Mouse (Mus musculus) heart, embryonic 15.5 days (tissue): ENCODE results near the gene Hrh2. TPM values are rescaled to one million over a fixed set of nuclear protein-coding genes. Genes with fewer than 3 reads are reported as not detected.

Experiments used
- ATAC-seq: fragments of 200-750 bp; cut with Nextera tagmentation; replicated peaks from 2 replicates; pipeline ENCODE4 v1.8.0; 2017; ENCODE audit warnings: low read depth, moderate TSS enrichment; ENCODE audit not compliant: insufficient number of reproducible peaks, insufficient read depth, low FRiP score
- H3K27ac ChIP-seq: fragments of 300-500 bp; sonication (generic); 2 replicates; pipeline ENCODE4 v1.5.1; 2015; ENCODE audit warnings: mild to moderate bottlenecking, inconsistent platforms
- H3K27me3 ChIP-seq: fragments of 300-500 bp; sonication (generic); 2 replicates; pipeline ENCODE4 v1.6.1; 2015; ENCODE audit warnings: inconsistent platforms
- H3K36me3 ChIP-seq: fragments of 300-500 bp; sonication (generic); 2 replicates; pipeline ENCODE4 v1.6.1; 2015; ENCODE audit warnings: mild to moderate bottlenecking, inconsistent platforms
- H3K4me1 ChIP-seq: fragments of 300-500 bp; sonication (generic); replicated peaks from 2 replicates; pipeline ENCODE4 v1.6.1; 2015; ENCODE audit warnings: inconsistent platforms
- H3K4me2 ChIP-seq: fragments of 300-500 bp; sonication (generic); 2 replicates; pipeline ENCODE4 v1.6.1; 2015; ENCODE audit warnings: inconsistent platforms, mild to moderate bottlenecking, moderate library complexity
- H3K4me3 ChIP-seq: fragments of 300-500 bp; sonication (generic); 2 replicates; pipeline ENCODE4 v1.5.1; 2015; ENCODE audit warnings: mild to moderate bottlenecking, inconsistent platforms
- H3K9ac ChIP-seq: fragments of 300-500 bp; sonication (generic); 2 replicates; pipeline ENCODE4 v1.6.1; 2015; ENCODE audit warnings: mild to moderate bottlenecking, inconsistent platforms
- H3K9me3 ChIP-seq: fragments of 300-500 bp; sonication (generic); replicated peaks from 2 replicates; pipeline ENCODE4 v1.6.1; 2016; ENCODE audit warnings: inconsistent platforms
- WGBS: fragments of 180-500 bp; shearing (Covaris S2); methylation state at CpG from one replicate; pipeline ENCODE4 v1.1.7; 2015; ENCODE audit warnings: mixed read lengths; 5-methylcytosine and 5-hydroxymethylcytosine counted together
- polyA plus RNA-seq: library from polyadenylated mRNA; unstranded; fragments of >200 nt; fragmentation: Nextera tagmentation; extraction: Ambion mirVana; gene quantifications from 2 replicates; pipeline ENCODE4 v1.2.1, GENCODE M21; 2015

Gene Hrh2
- polyA plus RNA-seq, 1 experiment from 2014 or later = 0.04 TPM

- H3K4me2 ChIP-seq = no peak overlapping the region
- peaks cover 13% of the 10 kb centered on the region; the same call in 1 of the 2 replicates for H3K27me3 ChIP-seq
- 0 out of 2 replicates have a peak, but pooled peaks cover 2% of the 10 kb centered on the region for H3K4me1 ChIP-seq
- no peak overlapping the region for H3K4me3 ChIP-seq
- H3K9me3 ChIP-seq = no peaks in the 10 kb centered on the region
- H3K27ac ChIP-seq = no peak overlapping the region
- WGBS = 62% methylated on average over 9 of the region's 9 CpGs
- ATAC-seq = no peak
- no peak overlapping the region for H3K9ac ChIP-seq
- H3K36me3 ChIP-seq = no peaks in the 10 kb centered on the region
These were observed 7.1 kb downstream of the Hrh2 start for GRCm38 (mm10) chr13:54199000-54199399.

DNA sequence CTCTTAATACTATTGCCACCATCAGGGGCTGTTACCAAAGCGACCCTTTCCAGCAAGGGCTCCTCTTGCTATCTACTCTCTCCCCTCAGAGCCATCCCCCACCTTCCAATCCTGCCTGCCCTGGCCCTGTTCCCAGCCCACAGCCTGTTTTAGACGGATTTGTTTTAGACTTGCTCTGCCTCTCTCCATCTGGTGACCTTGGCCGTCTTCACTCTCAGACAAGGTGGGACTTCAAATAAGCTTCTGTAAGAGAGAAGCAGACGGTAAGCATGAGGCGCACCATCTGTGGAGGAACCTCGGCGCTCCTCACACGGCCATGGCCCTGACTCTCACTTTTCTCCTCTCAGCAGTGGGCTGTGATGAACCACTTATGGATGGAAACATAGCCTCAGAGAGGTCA lies 10.5 kb downstream of the Hrh2 start:
- Histone ChIP-seq H3K4me2 (no peak overlapping the region), H3K4me1 (0 out of 2 replicates have a peak, but pooled peaks cover 2% of the 10 kb centered on the region), H3K9me3 (no peaks in the 10 kb centered on the region), H3K27me3 (0 out of 2 replicates have a peak, but pooled peaks cover 6% of the 10 kb centered on the region), H3K36me3 (no peaks in the 10 kb centered on the region), H3K4me3 (no peak overlapping the region), H3K9ac (no peak overlapping the region), H3K27ac (no peak overlapping the region)
- 60% methylated on average over 8 of the region's 8 CpGs for WGBS
- ATAC-seq = no peak

DNA sequence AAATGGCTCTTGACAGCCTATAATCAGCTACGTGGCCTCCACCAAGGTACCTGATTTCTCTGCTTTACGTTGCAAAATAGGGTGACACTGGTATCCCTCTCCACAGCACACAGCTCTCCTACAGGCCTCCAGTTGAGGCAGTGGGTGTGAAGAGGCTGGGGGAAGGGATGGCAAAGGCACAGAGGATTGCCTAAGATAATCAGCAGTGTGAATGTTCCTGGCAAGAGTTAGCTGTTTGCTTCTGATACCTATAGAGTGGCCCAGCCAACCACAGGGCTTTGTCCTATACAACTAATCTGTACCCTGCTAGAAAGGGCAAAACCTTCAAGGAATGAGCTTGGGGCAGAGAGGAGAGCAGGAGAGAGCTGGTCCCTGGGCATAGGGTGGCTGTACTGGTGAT lies 11.5 kb downstream of the Hrh2 start:
- no peak overlapping the region for H3K9ac ChIP-seq
- H3K9me3 ChIP-seq = no peaks in the 10 kb centered on the region
- H3K4me2 ChIP-seq = no peak overlapping the region
- no peak for ATAC-seq
- 74% methylated on average over 2 of the region's 2 CpGs for WGBS
- H3K4me1 ChIP-seq = 0 out of 2 replicates have a peak, but pooled peaks cover 2% of the 10 kb centered on the region
- H3K4me3 ChIP-seq = no peak overlapping the region
- no peaks in the 10 kb centered on the region for H3K36me3 ChIP-seq
- H3K27me3 ChIP-seq = no peaks in the 10 kb centered on the region
- H3K27ac ChIP-seq = no peak overlapping the region

GRCm38 (mm10) chr13:54205195-54205594 lies 13.3 kb downstream of the Hrh2 start:
- Histone ChIP-seq H3K4me3 (no peak overlapping the region), H3K27ac (no peak overlapping the region), H3K4me2 (no peak overlapping the region), H3K36me3 (no peaks in the 10 kb centered on the region), H3K9me3 (no peaks in the 10 kb centered on the region), H3K4me1 (peaks cover 2% of the 10 kb centered on the region; the same call in 1 of the 2 replicates), H3K27me3 (no peaks in the 10 kb centered on the region), H3K9ac (no peak overlapping the region)
- 61% methylated on average over 7 of the region's 7 CpGs for WGBS
- ATAC-seq = no peak

GRCm38 (mm10) chr13:54206140-54206753 lies 14.3 kb downstream of the Hrh2 start:
- H3K27ac ChIP-seq = no peak overlapping the region
- ATAC-seq = no peak

DNA sequence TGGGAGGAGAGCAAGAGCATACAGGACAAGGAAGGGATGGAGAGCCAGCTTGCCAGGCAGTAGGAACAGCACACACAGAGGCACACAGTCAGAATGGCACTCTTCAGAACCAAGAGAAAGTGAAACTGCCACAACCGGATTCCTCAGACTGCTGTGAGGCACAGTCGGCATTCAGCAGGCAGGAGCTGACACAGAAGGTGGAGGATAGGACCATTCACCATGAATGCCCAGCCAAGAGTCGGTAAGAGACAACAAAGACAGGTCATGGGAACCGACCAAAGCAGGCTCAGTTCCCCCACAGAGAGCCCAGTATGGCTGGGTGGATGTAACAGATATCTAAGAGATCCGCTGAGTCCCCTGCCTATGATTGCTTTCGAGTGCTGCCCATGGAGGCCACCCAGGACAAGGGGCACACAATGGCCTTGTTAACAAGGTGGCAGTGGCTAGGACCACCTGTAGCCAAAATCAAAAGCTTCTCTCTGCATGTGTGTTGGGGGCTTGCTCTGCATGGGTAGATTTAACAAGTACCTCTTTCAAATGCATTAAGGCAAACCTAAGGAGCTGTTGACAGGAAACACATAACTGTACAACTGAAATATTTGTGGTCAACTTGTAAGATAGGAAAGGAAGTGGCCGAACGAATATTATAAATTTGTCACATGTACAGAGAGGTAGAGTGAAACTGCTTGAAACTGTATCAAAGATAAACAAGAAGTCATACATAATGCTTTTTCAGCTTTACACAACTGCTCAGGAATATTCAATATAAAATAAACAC lies 17.7 kb downstream of the Hrh2 start:
- Histone ChIP-seq H3K9me3 (no peaks in the 10 kb centered on the region), H3K27me3 (peaks cover 7% of the 10 kb centered on the region; the same call in 1 of the 2 replicates), H3K36me3 (no peaks in the 10 kb centered on the region), H3K4me3 (0 out of 2 replicates have a peak overlapping the region, but pooled peaks have one; percentile 7), H3K27ac (no peak overlapping the region), H3K9ac (no peak overlapping the region), H3K4me1 (no peaks in the 10 kb centered on the region; the same call in 1 of the 2 replicates), H3K4me2 (peak overlapping the region; percentile 27; the same call in 1 of the 2 replicates)
- ATAC-seq = no peak
- 56% methylated on average over 8 of the region's 8 CpGs for WGBS

More at GRCm38 (mm10) chr13:54206140-54206753, 14.3 kb downstream of the Hrh2 start:
- WGBS = 63% methylated on average over 9 of the region's 9 CpGs
- Histone ChIP-seq H3K4me1 (peaks cover 2% of the 10 kb centered on the region; the same call in 1 of the 2 replicates), H3K4me3 (no peak overlapping the region), H3K27me3 (peaks cover 5% of the 10 kb centered on the region; the same call in 1 of the 2 replicates), H3K4me2 (no peak overlapping the region), H3K9ac (no peak overlapping the region), H3K9me3 (no peaks in the 10 kb centered on the region), H3K36me3 (no peaks in the 10 kb centered on the region)

- H3K9me3 ChIP-seq = no peaks in the 10 kb centered on the region
- peaks cover 10% of the 10 kb centered on the region; the same call in 1 of the 2 replicates for H3K27me3 ChIP-seq
- no peak overlapping the region for H3K4me3 ChIP-seq
- H3K36me3 ChIP-seq = no peaks in the 10 kb centered on the region
- no peak overlapping the region for H3K9ac ChIP-seq
- no peaks in the 10 kb centered on the region; the same call in 1 of the 2 replicates for H3K4me1 ChIP-seq
- no peak for ATAC-seq
- H3K4me2 ChIP-seq = no peak overlapping the region
- H3K27ac ChIP-seq = no peak overlapping the region
- 46% methylated on average over 10 of the region's 10 CpGs for WGBS
These were observed 19.9 kb downstream of the Hrh2 start for GRCm38 (mm10) chr13:54211528-54212488.

- WGBS = 66% methylated on average over 5 of the region's 5 CpGs
- Histone ChIP-seq H3K9me3 (no peaks in the 10 kb centered on the region), H3K27me3 (peaks cover 10% of the 10 kb centered on the region; the same call in 1 of the 2 replicates), H3K36me3 (no peaks in the 10 kb centered on the region), H3K4me2 (no peak overlapping the region), H3K27ac (no peak overlapping the region), H3K9ac (no peak overlapping the region), H3K4me3 (no peak overlapping the region), H3K4me1 (no peaks in the 10 kb centered on the region; the same call in 1 of the 2 replicates)
- no peak for ATAC-seq
These were observed 20.6 kb downstream of the Hrh2 start for GRCm38 (mm10) chr13:54212516-54212915.

DNA sequence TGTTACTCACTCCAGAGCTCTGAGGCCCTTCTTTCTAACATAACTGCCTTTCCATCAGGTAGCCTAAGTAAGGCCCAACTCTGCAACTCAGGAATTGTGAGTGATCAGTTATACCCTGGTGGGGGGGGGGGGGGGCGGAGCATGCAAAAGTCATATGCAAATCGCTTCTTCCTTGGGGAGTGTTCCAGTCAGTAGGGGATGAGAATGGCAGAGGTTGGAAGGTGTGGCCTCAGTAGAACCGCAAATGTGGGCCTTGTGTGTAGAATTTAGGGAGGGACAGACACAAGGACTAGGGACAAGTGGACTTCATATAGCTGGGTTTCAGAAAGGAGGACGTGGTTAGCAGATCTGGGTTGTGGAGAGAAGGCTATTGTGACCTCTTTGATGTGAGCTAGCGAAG lies 23.3 kb downstream of the Hrh2 start:
- 48% methylated on average over 5 of the region's 5 CpGs for WGBS
- H3K27ac ChIP-seq = no peak overlapping the region
- H3K9ac ChIP-seq = no peak overlapping the region
- no peak overlapping the region for H3K4me3 ChIP-seq
- no peak for ATAC-seq
- H3K27me3 ChIP-seq = peaks cover 10% of the 10 kb centered on the region; the same call in 1 of the 2 replicates
- H3K4me1 ChIP-seq = no peaks in the 10 kb centered on the region
- no peak overlapping the region for H3K4me2 ChIP-seq
- no peaks in the 10 kb centered on the region for H3K36me3 ChIP-seq
- H3K9me3 ChIP-seq = no peaks in the 10 kb centered on the region

- no peak for ATAC-seq
- Histone ChIP-seq H3K36me3 (no peaks in the 10 kb centered on the region), H3K4me3 (no peak overlapping the region), H3K4me1 (no peaks in the 10 kb centered on the region), H3K9ac (no peak overlapping the region), H3K27ac (no peak overlapping the region), H3K27me3 (peaks cover 7% of the 10 kb centered on the region; the same call in 1 of the 2 replicates), H3K4me2 (no peak overlapping the region), H3K9me3 (no peaks in the 10 kb centered on the region)
- WGBS = 50% methylated on average over 7 of the region's 7 CpGs
These were observed 23.9 kb downstream of the Hrh2 start for GRCm38 (mm10) chr13:54215777-54216316.
